In the genomic region with DNA sequence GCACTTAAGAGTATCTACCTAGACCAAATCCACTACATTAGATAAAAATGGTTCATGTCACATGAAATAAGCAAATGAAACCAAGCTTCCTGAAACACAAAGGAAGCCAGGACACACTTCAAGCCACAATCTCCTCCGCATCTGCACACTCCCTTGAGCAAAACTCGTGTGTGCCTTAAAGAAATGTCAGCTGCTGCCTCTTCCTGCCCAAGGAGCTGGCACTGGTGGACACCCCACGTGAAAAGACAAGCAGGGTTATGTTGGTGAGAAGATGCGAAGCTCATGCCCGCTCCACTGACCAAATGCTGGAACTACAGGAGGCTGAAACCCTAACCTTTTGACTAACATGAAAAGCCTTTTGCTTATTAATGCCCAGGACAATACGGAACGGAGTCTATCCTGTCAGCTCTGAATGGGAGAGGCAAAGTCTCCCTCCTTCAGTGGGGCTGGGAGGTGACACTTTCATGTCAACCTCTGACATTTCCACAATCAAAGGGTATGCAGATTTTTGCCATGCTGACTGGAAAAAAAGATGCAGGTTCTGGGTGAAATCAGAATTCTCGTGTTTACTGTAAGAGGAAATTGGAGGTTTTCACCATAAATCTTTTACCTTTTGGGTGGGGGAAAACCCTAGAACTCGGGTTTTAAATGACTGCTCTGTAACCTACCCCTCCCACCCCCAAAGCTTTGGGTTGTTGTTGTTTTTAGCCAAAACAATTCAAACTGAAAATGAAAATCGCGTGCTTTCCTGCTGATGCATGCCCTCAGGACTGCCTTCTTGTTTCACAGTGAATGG, we compare ENCODE assay signal across 13 mouse cellular contexts.
A peak's percentile ranks its signal among the peaks of the same experiment; 100 is the strongest.
DNase-seq lines count a peak whose midpoint lies in the region; ATAC-seq and TF ChIP-seq lines count a peak whose summit lies in the region.
"Had no signal": no experiment of that assay in that cellular context is flagged by ENCODE, and none has a peak within 500 bp of the region (broad histone marks: within the 10 kb centered on the region; RNA-seq: fewer than 3 reads in every experiment).

No protein-coding gene starts in this region.

- H3K9ac ChIP-seq in forebrain, embryonic 13.5 days: no peak overlapping the region
- H3K9ac ChIP-seq: liver, embryonic 15.5 days had no signal

- H3K4me1 ChIP-seq in forebrain, embryonic 10.5 days: peaks cover 61% of the 10 kb centered on the region
- peaks cover 52% of the 10 kb centered on the region for H3K4me1 ChIP-seq in forebrain, embryonic 13.5 days
- peaks cover 15% of the 10 kb centered on the region for H3K4me1 ChIP-seq in spleen, adult 2 months (ENCODE audit: control insufficient read depth, insufficient read depth, insufficient read length)

- no peak overlapping the region for H3K4me3 ChIP-seq in forebrain, embryonic 10.5 days
- no peak overlapping the region for H3K4me3 ChIP-seq in forebrain, embryonic 13.5 days
- H3K4me3 ChIP-seq in spleen, adult 2 months (ENCODE audit: extremely low read depth, insufficient read depth, insufficient read length): peak overlapping the region; percentile 26; the same call in 1 of the 2 replicates
- no peak overlapping the region for H3K4me3 ChIP-seq in macrophage (ENCODE audit: inconsistent target)
- H3K4me3 ChIP-seq: hindbrain, embryonic 10.5 days; liver, embryonic 15.5 days; myocyte had no signal

- H3K9me3 ChIP-seq in forebrain, embryonic 10.5 days: no peaks in the 10 kb centered on the region
- no peaks in the 10 kb centered on the region for H3K9me3 ChIP-seq in forebrain, embryonic 13.5 days (replicated peaks)
- H3K9me3 ChIP-seq: hindbrain, embryonic 10.5 days; liver, embryonic 15.5 days had no signal

- no peak for TF ChIP-seq POLR2A in spleen, adult 2 months (IDR thresholded peaks at IDR 0.05; ENCODE audit: low read depth, low read length)

- no peak for TF ChIP-seq CTCF in spleen, adult 2 months (IDR thresholded peaks at IDR 0.05; ENCODE audit: extremely low read depth, insufficient read depth, insufficient read length, insufficient replicate concordance)

- no peaks in the 10 kb centered on the region for H3K36me3 ChIP-seq in forebrain, embryonic 10.5 days (replicated peaks)
- no peaks in the 10 kb centered on the region for H3K36me3 ChIP-seq in forebrain, embryonic 13.5 days (ENCODE audit: poor library complexity, severe bottlenecking)
- H3K36me3 ChIP-seq in spleen, adult 2 months (ENCODE audit: control insufficient read depth, insufficient read depth, low read length): peaks cover 7% of the 10 kb centered on the region; the same call in 1 of the 2 replicates
- no peaks in the 10 kb centered on the region for H3K36me3 ChIP-seq in macrophage (ENCODE audit: inconsistent target)
- H3K36me3 ChIP-seq: hindbrain, embryonic 10.5 days; liver, embryonic 15.5 days had no signal

- no peak overlapping the region for H3K4me2 ChIP-seq in forebrain, embryonic 13.5 days
- H3K4me2 ChIP-seq: liver, embryonic 15.5 days had no signal

- DNase-seq in forebrain, embryonic 10.5 days (ENCODE audit: extremely low spot score, low spot score): no peak
- DNase-seq in spleen, adult 2 months (ENCODE audit: low read depth in 1 of 2, low spot score in 2 of 2): peak; percentile 52 to 71
- no peak for DNase-seq in spleen, postnatal 14 days (ENCODE audit: low spot score in 2 of 2)
- DNase-seq in thymus, postnatal 25 days: peak; percentile 44
- DNase-seq in c-Kit-positive CD71-positive TER-119-positive erythroid progenitor cells, embryonic 14.5 days (ENCODE audit: low spot score): no peak
- no peak for DNase-seq in kidney, adult 18-20 months
- DNase-seq: kidney, postnatal 36 days had no signal

- H3K27ac ChIP-seq in forebrain, embryonic 10.5 days: 0 out of 2 replicates have a peak overlapping the region, but pooled peaks have one; percentile 25
- no peak overlapping the region for H3K27ac ChIP-seq in forebrain, embryonic 13.5 days
- H3K27ac ChIP-seq in spleen, adult 2 months (ENCODE audit: insufficient read depth, low read length): peak overlapping the region; percentile 88
- peak overlapping the region; percentile 46 for H3K27ac ChIP-seq in macrophage
- H3K27ac ChIP-seq: hindbrain, embryonic 10.5 days; liver, embryonic 15.5 days had no signal

- H3K27me3 ChIP-seq in forebrain, embryonic 10.5 days (ENCODE audit: poor library complexity, severe bottlenecking): peaks cover 12% of the 10 kb centered on the region
- no peaks in the 10 kb centered on the region for H3K27me3 ChIP-seq in forebrain, embryonic 13.5 days
- H3K27me3 ChIP-seq in spleen, adult 2 months (ENCODE audit: control insufficient read depth, insufficient read depth, low read length): no peaks in the 10 kb centered on the region
- H3K27me3 ChIP-seq: liver, embryonic 15.5 days had no signal

- ATAC-seq in forebrain, embryonic 13.5 days: no peak
- ATAC-seq: forebrain, embryonic 14.5 days had no signal

- 60% methylated on average over 11 of the region's 11 CpGs for WGBS in forebrain, embryonic 10.5 days
- WGBS in forebrain, embryonic 13.5 days: 37% methylated on average over 11 of the region's 11 CpGs
- 7% methylated on average over 11 of the region's 11 CpGs for WGBS in spleen, adult 2 months
- 14% methylated on average over 11 of the region's 11 CpGs for WGBS in macrophage (ENCODE audit: missing documents)

- H3K79me2 ChIP-seq in macrophage (ENCODE audit: inconsistent target): no peaks in the 10 kb centered on the region

Comparison
In these comparisons a context has a peak if more than half of its experiments do, and no peak if none do; other contexts are left out.
1. DNase-seq: peak in spleen, adult 2 months (2 of 2) and thymus, postnatal 25 days (single experiment); none in forebrain, embryonic 10.5 days (single experiment), spleen, postnatal 14 days (0 of 2), c-Kit-positive CD71-positive TER-119-positive erythroid progenitor cells, embryonic 14.5 days (single experiment) and kidney, adult 18-20 months (single experiment).